Mouse (Mus musculus) testis, adult 2 months (tissue): ENCODE data around the gene Ssu72.

Experiments
- CTCF ChIP-seq: fragments of 200-500 bp; IDR thresholded peaks from 2 replicates; pipeline ENCODE4 v1.5.1; 2012; ENCODE audit warnings: low read depth, mild to moderate bottlenecking, inconsistent platforms, low read length, moderate library complexity; ENCODE audit not compliant: control insufficient read depth, insufficient read depth, insufficient replicate concordance
- POLR2A ChIP-seq: fragments of 200-500 bp; IDR thresholded peaks from 2 replicates; pipeline ENCODE4 v1.6.1; 2012; ENCODE audit warnings: low read depth, mild to moderate bottlenecking, inconsistent platforms, low read length, moderate library complexity; ENCODE audit not compliant: control insufficient read depth

GRCm38 (mm10) chr4:155780895-155781294 lies 76.3 kb downstream of the Ssu72 start:
- TF ChIP-seq POLR2A (no peak), CTCF (no peak)
